Mouse (Mus musculus) kidney, adult 2 months (tissue): Measurements from ENCODE around the gene Myd88.

Experiments
- CTCF ChIP-seq: fragments of 200-500 bp; conservative IDR thresholded peaks from 2 replicates; pipeline ENCODE4 v1.5.1; 2011; ENCODE audit warnings: low read depth, mild to moderate bottlenecking, control low read depth, low read length, moderate library complexity, mixed read lengths; ENCODE audit not compliant: insufficient read depth, insufficient read length
- POLR2A ChIP-seq: fragments of 200-500 bp; IDR thresholded peaks from one replicate; pipeline ENCODE4 v1.6.1; 2011; ENCODE audit warnings: low read depth, low read length, control low read depth

DNA sequence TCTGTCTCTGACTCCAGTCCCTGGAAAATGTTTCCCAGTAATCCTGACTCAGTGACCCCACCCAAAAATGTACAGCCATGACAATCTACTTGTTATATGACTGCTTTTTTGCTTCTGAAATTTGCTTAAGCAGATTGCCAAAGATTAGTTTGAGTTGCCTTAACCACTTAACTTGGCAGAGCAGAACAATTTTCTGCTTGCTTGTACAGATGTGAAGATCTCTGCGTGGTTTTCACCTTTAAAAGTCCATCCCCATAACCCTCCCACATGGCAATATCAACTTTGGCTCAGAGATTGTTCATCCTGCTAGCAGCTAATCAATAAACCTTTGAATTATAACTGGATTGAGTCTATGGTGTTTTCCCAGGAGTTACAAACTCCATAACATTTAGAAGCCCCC lies 32.1 kb downstream of the Myd88 start:
- no peak for TF ChIP-seq CTCF
- no peak for TF ChIP-seq POLR2A
